Mouse (Mus musculus) megakaryocyte, embryonic 14.5 days (primary cell): Measurements from ENCODE around the gene Exoc4.

Experiments
- FLI1 ChIP-seq: IDR thresholded peaks from 2 replicates; pipeline ENCODE4 v1.6.1; 2012; ENCODE audit warnings: low read length, inconsistent platforms, mixed read lengths
- GATA1 ChIP-seq: IDR thresholded peaks from 3 replicates; pipeline ENCODE4 v1.6.1; 2012; ENCODE audit warnings: mixed read lengths, low read length, inconsistent platforms, borderline replicate concordance

GRCm38 (mm10) chr6:33683533-33683932 lies 434.6 kb downstream of the Exoc4 start:
- no peak for TF ChIP-seq GATA1
- TF ChIP-seq FLI1 = no peak
